Mouse (Mus musculus) liver, postnatal 0 days (tissue): Measurements from ENCODE around the gene Fam171a2.

Source experiments
- CTCF ChIP-seq: sonication (generic); IDR thresholded peaks from 2 replicates; pipeline ENCODE4 v1.5.1; 2016; ENCODE audit warnings: antibody characterized with exemption, low read depth
- EP300 ChIP-seq: IDR thresholded peaks from 2 replicates; pipeline ENCODE4 v1.6.1; 2016; ENCODE audit warnings: antibody characterized with exemption, low read depth, mild to moderate bottlenecking

- no peak for TF ChIP-seq CTCF
- TF ChIP-seq EP300: no peak
Observed at GRCm38 (mm10) chr11:102461764-102462163, 14.3 kb upstream of the Fam171a2 start.
